Mouse (Mus musculus) urinary bladder, adult 2 months (tissue): ENCODE data around the gene Best3. TPM values are rescaled to one million over a fixed set of nuclear protein-coding genes. Genes with fewer than 3 reads are reported as not detected.
"Not testable (repeated sequence)": the region's sequence is repeated elsewhere in the genome, so short reads cannot be mapped to it uniquely, and the experiment has no call there.

ENCODE experiments used
- DNase-seq: peaks from one replicate; pipeline ENCODE4 v3.0.0; 2022; ENCODE audit warnings: low spot score
- polyA plus RNA-seq: library from polyadenylated mRNA; depleted of rRNA; stranded (reverse); fragments of >200 nt; gene quantifications from 2 replicates; pipeline ENCODE4 v1.2.3, GENCODE M21; 2012

Gene Best3
- polyA plus RNA-seq, 1 experiment = 0.14 TPM

GRCm38 (mm10) chr10:117025776-117026175 is 39.7 kb downstream of the Best3 start:
- not testable (repeated sequence) for DNase-seq

GRCm38 (mm10) chr10:117026176-117026575 is 40.1 kb downstream of the Best3 start:
- DNase-seq = no peak

- no peak for DNase-seq
Measured at GRCm38 (mm10) chr10:117031160-117031559, 45.0 kb downstream of the Best3 start.

- DNase-seq = peak; percentile 63
Measured at GRCm38 (mm10) chr10:117033785-117034184, 47.7 kb downstream of the Best3 start.

GRCm38 (mm10) chr10:117040355-117040754 is 54.2 kb downstream of the Best3 start:
- DNase-seq = no peak

- no peak for DNase-seq
Measured at GRCm38 (mm10) chr10:117042295-117042694, 56.2 kb downstream of the Best3 start.

GRCm38 (mm10) chr10:117043497-117044166 is 57.5 kb downstream of the Best3 start:
- not testable (repeated sequence) for DNase-seq

GRCm38 (mm10) chr10:117045175-117046056 is 59.3 kb downstream of the Best3 start, which contains the start of gene Lrrc10:
TSS of gene Lrrc10 (plus strand) at chr10:117045341.
- no peak for DNase-seq

- no peak for DNase-seq
Measured at GRCm38 (mm10) chr10:117049253-117049652, 63.1 kb downstream of the Best3 start.

GRCm38 (mm10) chr10:117049961-117050597 is 64.0 kb downstream of the Best3 start:
- no peak for DNase-seq

- no peak for DNase-seq
Measured at GRCm38 (mm10) chr10:117055668-117056067, 69.6 kb downstream of the Best3 start.

- no peak for DNase-seq
Measured at GRCm38 (mm10) chr10:117062894-117063253, 76.8 kb downstream of the Best3 start.

- peak; percentile 79 for DNase-seq
Measured at GRCm38 (mm10) chr10:117063254-117064021, 77.3 kb downstream of the Best3 start, which contains the start of gene Cct2. TSS of gene Cct2 (minus strand) at chr10:117063814.

GRCm38 (mm10) chr10:117064076-117064475 is 78.0 kb downstream of the Best3 start:
- DNase-seq = no peak

GRCm38 (mm10) chr10:117069109-117069508 is 83.0 kb downstream of the Best3 start:
- DNase-seq = no peak

GRCm38 (mm10) chr10:117072191-117072888 is 86.2 kb downstream of the Best3 start:
- no peak for DNase-seq

- no peak for DNase-seq
Measured at GRCm38 (mm10) chr10:117073176-117073575, 87.1 kb downstream of the Best3 start.
